Mouse (Mus musculus) large intestine, adult 2 months (tissue): ENCODE results near the gene Pak4. TPM values are rescaled to one million over a fixed set of nuclear protein-coding genes. Genes with fewer than 3 reads are reported as not detected.
"Not testable (repeated sequence)": the region's sequence is repeated elsewhere in the genome, so short reads cannot be mapped to it uniquely, and the experiment has no call there.

Experiments
- DNase-seq: peaks from one replicate; pipeline ENCODE4 v3.0.0-alpha.2; 2012; ENCODE audit warnings: low read depth, low spot score
- WGBS: fragments of 180-500 bp; shearing (Covaris S2); methylation state at CpG from one replicate; pipeline ENCODE4 v1.1.7; 2018; 5-methylcytosine and 5-hydroxymethylcytosine counted together
- polyA plus RNA-seq: library from polyadenylated mRNA; depleted of rRNA; stranded (reverse); fragments of >200 nt; gene quantifications from 2 replicates; pipeline ENCODE4 v1.2.3, GENCODE M21; 2012; rRNA removed

The Pak4 gene
- polyA plus RNA-seq, 1 experiment: 52.1 TPM

DNA sequence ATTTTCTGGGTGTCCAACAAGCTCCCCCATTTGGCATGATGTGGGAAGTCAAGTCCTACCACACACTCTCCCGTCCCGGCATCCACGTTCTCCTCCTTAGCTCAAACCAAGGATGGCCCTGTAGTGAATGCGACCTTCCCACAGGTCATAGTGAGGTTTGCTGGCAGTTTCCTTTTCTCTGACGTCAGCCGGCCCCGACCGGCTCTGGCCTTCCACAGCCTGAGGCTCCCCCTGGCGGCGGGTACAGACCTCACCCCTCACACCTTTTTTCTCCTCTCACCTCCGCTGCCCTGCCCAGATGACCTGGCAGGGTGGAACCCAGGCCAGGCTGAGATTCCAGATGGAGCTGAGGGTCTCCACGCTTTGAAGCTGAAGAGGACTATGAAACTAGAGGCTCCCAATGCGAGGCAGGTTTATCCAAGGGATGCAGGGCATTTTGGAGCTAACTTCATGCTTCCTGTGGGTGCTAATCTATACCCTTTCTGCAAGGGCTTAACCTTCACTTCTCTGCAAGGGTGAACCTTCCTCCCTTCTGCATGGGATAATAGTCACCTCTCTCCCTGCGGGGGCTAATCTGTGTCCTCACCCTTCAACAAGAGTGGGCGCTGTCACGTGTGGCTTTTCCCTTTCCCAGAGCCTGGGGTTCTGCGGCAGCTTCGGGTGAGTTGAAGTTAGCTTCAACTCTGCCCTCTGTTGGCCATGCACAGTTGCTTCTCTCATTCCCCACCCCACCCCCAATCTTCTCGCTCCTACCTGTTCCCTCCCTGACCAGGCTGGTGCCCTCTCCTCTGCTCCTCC lies 69.9 kb downstream of the Pak4 start:
- DNase-seq: peak; percentile 72
- WGBS: 4% methylated on average over 19 of the region's 19 CpGs

- whole genome bisulfite sequencing: 67% methylated on average over 5 of the region's 6 CpGs
- DNase-seq: not testable (repeated sequence)
Measured at GRCm38 (mm10) chr7:28522536-28522935, 75.4 kb downstream of the Pak4 start, which contains the start of gene Ifnl3. TSS of gene Ifnl3 (plus strand) at chr7:28522836.

- DNase-seq: no peak
- WGBS: 76% methylated on average over 8 of the region's 8 CpGs
Measured at GRCm38 (mm10) chr7:28511441-28511840, 86.5 kb downstream of the Pak4 start.

- WGBS: 35% methylated on average over 8 of the region's 8 CpGs
- not testable (repeated sequence) for DNase-seq
Measured at GRCm38 (mm10) chr7:28510405-28510974, 87.5 kb downstream of the Pak4 start, which contains the start of gene Ifnl2. TSS of gene Ifnl2 (minus strand) at chr7:28510455.

DNA sequence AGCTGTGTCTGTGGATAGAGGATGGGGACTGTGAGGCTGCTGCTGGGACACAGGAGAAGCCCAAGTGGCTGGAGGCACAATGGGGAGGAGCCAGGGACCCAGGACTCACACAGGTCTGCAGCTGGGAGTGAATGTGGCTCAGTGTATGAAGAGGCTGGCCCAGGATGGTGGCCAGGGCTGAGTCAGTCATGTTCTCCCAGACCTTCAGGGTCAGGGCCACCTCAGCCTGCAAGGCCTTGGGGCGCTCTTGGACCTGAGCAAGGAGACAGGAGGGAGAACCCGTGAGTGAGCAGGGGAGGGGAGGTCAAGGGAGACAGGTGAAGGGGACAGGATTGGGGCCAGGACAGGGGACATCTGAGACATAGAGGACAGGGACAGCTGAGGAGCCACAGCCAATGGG lies 88.9 kb downstream of the Pak4 start:
- WGBS: 68% methylated on average over 2 of the region's 2 CpGs
- DNase-seq: not testable (repeated sequence)

Other genes with a start within 250 kb of the Pak4 start
- 1,007 and 1,073 TPM in 2 replicates for gene Rps16, start 247.5 kb downstream of the Pak4 start, polyA plus RNA-seq
- gene Plekhg2, start 225.6 kb downstream of the Pak4 start, polyA plus RNA-seq: 20.4 and 27.5 TPM in 2 replicates
- 83.2 and 119 TPM in 2 replicates for gene Zfp36, start 217.9 kb downstream of the Pak4 start, polyA plus RNA-seq
- gene Med29, start 205.5 kb downstream of the Pak4 start, polyA plus RNA-seq: 50.4 and 52.9 TPM in 2 replicates
- gene Paf1, start 205.2 kb downstream of the Pak4 start, polyA plus RNA-seq: 41.4 and 54.7 TPM in 2 replicates
- gene Gmfg, start 160.7 kb downstream of the Pak4 start, polyA plus RNA-seq: 13.4 and 16.2 TPM in 2 replicates
- 1.7 and 2.0 TPM in 2 replicates for gene Lrfn1, start 146.2 kb downstream of the Pak4 start, polyA plus RNA-seq
- gene Ifnl2, start 87.7 kb downstream of the Pak4 start, polyA plus RNA-seq: not detected in 2 replicates
- gene Ifnl3, start 75.3 kb downstream of the Pak4 start, polyA plus RNA-seq: not detected in 2 replicates
- 3.1 and 4.3 TPM in 2 replicates for gene Sycn, start 57.3 kb downstream of the Pak4 start, polyA plus RNA-seq
- gene Nccrp1, start 50.9 kb downstream of the Pak4 start, polyA plus RNA-seq: 0.11 TPM in 2 replicates
- gene Samd4b, start within 50 bp of the Pak4 start, polyA plus RNA-seq: 45.3 and 61.6 TPM in 2 replicates
- gene Acp7, start 33.1 kb upstream of the Pak4 start, polyA plus RNA-seq: not detected in 2 replicates
- gene Fbxo27, start 94.7 kb upstream of the Pak4 start, polyA plus RNA-seq: 1.6 and 1.8 TPM in 2 replicates
- gene Fbxo17, start 118.6 kb upstream of the Pak4 start, polyA plus RNA-seq: 0.89 TPM in 2 replicates
- 67.1 and 70.6 TPM in 2 replicates for gene Mrps12, start 143.6 kb upstream of the Pak4 start, polyA plus RNA-seq
- gene Sars2, start 143.8 kb upstream of the Pak4 start, polyA plus RNA-seq: 25.0 and 27.4 TPM in 2 replicates
- not detected in 2 replicates for gene Ccer2, start 158.0 kb upstream of the Pak4 start, polyA plus RNA-seq
- 40.2 and 53.9 TPM in 2 replicates for gene Sirt2, start 168.6 kb upstream of the Pak4 start, polyA plus RNA-seq
- 56.7 and 72.9 TPM in 2 replicates for gene Nfkbib, start 169.3 kb upstream of the Pak4 start, polyA plus RNA-seq
- 6.4 and 7.5 TPM in 2 replicates for gene Rinl, start 190.8 kb upstream of the Pak4 start, polyA plus RNA-seq
- gene Hnrnpl, start 210.4 kb upstream of the Pak4 start, polyA plus RNA-seq: 273 and 275 TPM in 2 replicates
- gene Ech1, start 227.0 kb upstream of the Pak4 start, polyA plus RNA-seq: 244 and 306 TPM in 2 replicates
- 4,043 and 4,779 TPM in 2 replicates for gene Lgals4, start 235.7 kb upstream of the Pak4 start, polyA plus RNA-seq